Mouse (Mus musculus) brain, embryonic 14.5 days (tissue): ENCODE measurements at regions not wholly inside any gene's neighbourhood (a gene's known extent, or its start where the extent isn't known, plus 50 kb on each side); places are given as distances from the start of the nearest gene placed in this dataset.

Experiments used
- CTCF ChIP-seq: fragments of 200-500 bp; IDR thresholded peaks from 2 replicates; pipeline ENCODE4 v1.5.1; 2012; ENCODE audit warnings: inconsistent platforms, mild to moderate bottlenecking, moderate library complexity, borderline replicate concordance; ENCODE audit not compliant: insufficient read depth, insufficient read length; ENCODE audit errors: extremely low read depth
- POLR2A ChIP-seq: fragments of 200-500 bp; IDR thresholded peaks from 2 replicates; pipeline ENCODE4 v1.6.1; 2012; ENCODE audit warnings: mild to moderate bottlenecking, inconsistent platforms, borderline replicate concordance; ENCODE audit not compliant: poor library complexity, insufficient read depth, insufficient read length, severe bottlenecking; ENCODE audit errors: extremely low read depth

- TF ChIP-seq POLR2A (no peak), CTCF (no peak)
Observed at GRCm38 (mm10) chr4:142875105-142875504, 337.7 kb downstream of the Prdm2 start.
